Mouse (Mus musculus) spleen, postnatal 14 days (tissue): ENCODE results near the gene Ak2.

ENCODE experiments used
- DNase-seq, 2 experiments: peaks; one replicate each; pipeline ENCODE4 v3.0.0; 2021 to 2022; ENCODE audit warnings: low spot score in 2 of 2

Ak2 gene

DNA sequence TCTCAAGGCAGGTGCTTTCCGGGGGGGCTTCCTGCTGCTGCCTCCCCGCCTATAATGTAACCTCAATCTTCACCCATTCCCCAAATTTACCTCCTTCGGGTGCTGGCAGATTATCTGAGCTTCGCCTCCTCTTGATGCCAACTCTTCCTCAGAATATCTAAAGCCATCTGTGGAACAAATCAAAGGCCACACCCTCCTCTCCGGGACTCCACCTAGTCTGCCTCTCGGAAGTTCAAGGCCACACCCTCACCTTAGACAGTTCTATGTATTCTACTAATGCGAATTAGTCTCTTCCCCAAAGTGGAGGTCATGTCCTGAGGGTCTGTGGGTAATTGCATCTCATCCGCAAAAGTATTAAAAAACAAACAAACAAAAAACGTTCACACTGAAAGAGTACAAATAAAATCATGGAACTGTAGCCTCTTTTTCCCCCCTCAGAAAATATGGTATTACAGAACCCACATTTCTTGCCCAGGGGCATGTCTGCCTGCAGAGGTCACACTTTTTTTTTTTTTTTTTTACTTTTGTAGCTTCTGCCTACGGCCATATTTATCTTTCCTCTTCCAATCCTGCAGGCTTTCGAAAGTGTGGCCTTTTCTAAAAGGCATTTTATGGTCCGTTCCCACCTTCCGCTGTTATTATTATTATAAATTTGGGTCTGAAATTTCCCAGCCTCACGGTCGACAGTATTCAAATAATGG, 56.1 kb downstream of the Ak2 start:
- no peak for DNase-seq

GRCm38 (mm10) chr4:129048501-129049305, 56.9 kb downstream of the Ak2 start:
- DNase-seq, result no peak

DNA sequence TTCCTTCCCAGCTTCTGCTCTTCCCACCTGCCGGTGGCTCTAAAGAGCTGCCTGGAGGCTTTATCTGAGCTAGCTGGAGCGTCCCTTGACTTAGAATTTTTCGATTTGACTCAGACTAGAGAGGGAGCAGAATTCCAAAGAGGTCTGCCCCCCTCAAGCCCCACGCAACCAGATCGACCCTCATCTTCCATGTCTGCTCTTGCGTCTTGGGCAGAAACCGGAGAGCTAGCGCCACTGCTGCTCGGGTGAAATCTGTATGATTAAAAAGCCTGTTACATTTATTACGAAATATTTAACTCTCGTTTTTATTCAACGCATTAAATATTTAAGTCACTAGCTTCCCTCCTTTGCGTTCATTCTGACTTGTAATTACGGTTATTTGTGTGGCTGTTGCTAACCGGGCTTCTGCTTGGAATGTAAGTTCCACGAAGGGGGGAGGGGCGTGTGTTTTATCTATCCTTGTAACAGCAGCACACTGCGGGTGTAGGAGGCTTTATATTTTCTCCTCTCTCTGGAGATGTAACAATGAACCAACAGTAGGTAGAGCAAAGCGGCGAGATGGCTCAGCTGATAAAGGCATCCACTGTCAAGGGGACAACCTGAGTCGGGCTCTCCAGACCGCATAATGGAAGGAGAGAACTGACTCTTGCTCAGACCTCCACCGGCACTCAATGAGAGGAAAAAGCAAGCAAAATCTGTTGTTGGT, 57.7 kb downstream of the Ak2 start:
- no peak for DNase-seq

DNA sequence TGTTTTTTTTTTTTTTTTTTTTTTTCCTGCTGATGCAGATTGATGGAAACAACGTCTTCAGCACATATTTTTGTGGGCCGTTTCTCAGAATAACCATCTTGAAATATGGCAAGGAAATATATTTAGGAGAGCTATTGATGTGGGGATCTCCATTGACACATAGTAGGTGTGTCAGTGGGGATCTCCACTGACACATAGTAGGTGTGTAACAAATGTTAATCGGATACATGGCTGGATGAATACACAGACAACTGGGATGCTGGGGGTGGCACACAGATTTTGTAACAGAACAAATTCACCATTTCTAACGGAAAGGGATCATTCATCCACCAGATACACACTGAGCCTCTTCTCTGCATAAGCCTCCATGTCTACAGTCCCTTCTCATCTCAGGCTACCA, 58.6 kb downstream of the Ak2 start:
- DNase-seq, result no peak

DNA sequence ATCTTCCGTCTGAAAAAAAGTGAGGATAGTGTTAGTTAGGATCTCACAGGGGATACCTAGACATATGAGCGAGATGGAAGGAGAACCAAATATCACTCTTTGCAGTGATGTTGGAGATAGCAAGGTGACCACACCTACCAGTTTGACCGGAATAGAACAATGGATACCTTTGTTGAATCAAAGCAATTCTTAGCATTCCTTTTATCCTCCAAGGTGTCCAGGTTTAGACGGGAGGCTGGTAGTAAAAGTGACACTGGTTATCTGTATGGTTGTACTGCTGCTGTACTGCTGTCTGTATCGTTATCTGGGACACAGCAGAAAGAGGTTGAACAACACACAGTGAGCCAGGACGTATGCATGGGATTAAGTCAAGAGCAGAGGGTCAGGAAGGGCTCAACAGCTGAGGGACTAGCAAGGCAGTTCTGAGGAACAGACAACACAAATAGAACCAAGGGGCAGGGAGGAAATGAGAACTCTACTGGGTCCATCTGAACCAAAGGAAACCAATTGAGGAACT, 59.2 kb downstream of the Ak2 start:
- no peak for DNase-seq

- no peak for DNase-seq
Measured at GRCm38 (mm10) chr4:129051461-129052183, 59.9 kb downstream of the Ak2 start.

- no peak for DNase-seq
Measured at GRCm38 (mm10) chr4:129054757-129055156, 63.0 kb downstream of the Ak2 start.

DNA sequence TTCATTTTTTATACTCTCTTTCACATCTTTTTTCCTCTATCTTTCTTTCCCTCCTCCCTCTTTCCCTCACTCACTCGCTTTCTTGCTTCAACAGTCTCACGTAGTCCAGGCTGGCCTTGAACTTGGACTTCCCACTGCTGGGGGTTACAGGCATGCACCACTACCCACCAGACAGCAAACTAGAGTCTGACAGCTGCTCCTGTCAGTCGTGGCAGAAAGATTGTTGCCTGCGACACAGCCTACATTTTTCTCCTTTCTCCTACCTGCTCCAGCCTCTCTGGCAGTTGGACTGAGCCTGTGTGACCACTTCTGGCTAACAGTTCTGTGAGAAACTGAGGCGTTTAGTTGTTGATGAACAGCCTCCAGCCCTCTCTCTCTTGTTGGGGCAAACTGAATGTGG, 63.8 kb downstream of the Ak2 start:
- DNase-seq, result no peak

DNA sequence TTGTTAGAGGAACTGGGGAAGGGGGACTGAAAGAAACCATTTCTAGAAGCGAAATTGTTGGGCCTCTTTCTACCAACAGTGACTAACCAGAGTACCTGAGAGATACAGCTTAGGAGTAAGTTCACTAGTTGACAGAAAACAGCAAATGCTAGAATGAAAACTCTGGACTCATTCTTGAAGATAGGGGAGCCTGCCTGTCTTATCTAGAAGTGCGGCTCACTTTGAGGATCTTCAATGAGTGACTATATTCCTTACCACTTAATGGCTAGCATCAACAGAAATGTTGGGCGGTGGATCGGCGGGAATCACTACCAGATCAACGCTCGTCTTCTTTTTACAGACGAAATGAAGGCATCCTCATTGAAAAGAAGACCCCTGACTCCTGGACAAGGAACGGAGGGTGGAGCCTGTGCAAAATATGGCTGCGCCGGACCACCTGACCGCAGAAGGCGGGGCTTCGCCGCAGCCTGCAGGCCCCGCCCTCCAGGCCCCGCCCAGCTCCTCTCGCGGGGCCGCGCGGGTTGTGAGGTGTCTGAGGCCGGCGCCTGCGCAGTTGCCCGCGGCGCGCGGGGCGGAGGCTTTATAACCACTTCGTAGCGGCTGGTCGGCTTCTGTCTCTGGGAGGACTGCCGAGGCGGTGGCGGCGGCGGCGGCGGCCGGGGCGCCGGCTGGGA, 65.9 kb downstream of the Ak2 start:
- peak; percentile 94 to 97 for DNase-seq

DNA sequence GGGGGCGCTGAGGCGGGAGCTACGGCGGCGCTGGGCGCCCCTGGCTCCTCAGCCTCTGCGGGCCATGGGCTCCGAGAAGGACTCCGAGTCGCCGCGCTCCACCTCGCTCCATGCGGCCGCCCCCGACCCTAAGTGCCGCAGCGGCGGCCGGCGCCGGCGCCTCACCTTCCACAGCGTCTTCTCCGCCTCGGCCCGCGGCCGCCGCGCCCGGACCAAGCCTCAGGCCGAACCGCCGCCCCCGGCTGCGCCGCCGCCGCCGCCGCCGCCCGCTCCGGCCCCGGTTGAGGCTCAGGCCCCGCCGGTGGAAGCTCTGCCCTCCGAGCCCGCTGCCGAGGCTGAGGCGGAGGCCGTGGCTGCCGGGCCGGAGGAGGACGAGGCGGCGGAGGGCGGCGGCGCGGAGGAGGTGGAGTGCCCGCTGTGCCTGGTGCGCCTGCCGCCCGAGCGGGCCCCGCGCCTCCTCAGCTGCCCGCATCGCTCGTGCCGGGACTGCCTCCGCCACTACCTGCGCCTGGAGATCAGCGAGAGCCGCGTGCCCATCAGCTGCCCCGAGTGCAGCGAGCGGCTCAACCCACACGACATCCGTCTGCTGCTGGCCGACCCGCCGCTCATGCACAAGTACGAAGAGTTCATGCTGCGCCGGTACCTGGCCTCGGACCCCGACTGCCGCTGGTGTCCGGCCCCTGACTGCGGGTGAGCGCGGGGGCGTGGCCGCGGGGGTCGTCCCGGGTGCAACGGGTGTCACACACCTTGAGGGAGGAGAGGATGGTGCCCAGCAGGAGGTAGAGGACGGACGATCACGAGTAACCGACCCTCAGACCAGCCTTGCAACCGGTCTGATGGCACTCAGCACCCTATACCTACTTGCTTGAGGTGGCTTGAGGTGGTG, 66.7 kb downstream of the Ak2 start, which contains the start of gene Rnf19b:
TSS of gene Rnf19b (plus strand) at position 65 of the 886 bp plus-strand sequence.
- peak; percentile 37 to 56 for DNase-seq

DNA sequence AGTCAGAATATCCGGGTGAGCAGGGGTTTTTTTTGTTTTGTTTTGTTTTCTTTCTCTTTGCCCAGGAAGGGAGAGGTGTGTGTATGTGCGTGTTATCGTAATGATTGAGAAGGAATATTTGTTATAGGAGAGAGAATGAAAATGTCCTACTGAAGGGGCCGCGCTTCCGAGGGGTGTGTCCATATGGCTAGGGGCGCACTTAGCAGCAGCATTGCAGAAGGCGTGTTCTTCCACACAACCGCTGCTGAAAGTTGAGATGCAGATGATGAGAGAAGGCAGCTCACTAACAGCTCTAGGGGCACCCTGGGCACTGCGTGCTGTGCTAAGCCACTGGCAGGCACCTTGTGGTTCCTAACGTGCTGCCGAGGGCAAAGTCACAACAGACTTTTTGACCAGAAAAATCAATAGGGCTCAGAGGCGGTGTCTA, 67.4 kb downstream of the Ak2 start:
- DNase-seq, result no peak

DNA sequence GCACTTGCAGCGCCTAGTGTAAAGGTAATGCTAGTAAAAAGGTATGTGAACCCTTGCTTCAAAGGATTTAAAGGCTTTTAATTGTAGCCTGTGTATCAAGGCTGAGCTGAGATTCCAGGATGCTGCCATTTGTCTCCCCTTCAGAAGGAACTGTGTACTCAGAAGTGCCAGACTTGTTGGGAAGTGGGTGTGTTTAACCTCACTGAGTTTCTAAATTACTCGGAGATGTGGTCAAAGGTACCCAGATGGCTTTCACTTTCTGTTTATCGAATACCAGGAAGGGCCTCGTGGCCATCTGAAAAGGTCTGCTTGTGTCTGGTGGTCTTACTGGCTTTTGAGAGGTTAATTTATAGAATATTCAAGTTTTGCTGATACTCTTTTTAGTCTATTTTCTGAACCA, 68.2 kb downstream of the Ak2 start:
- DNase-seq, result no peak
